Mouse (Mus musculus): ENCODE measurements at regions not wholly inside any gene's neighbourhood (a gene's known extent, or its start where the extent isn't known, plus 50 kb on each side); places are given as distances from the start of the nearest gene placed in this dataset.

- no peak overlapping the region for H3K27ac ChIP-seq (ENCODE audit: low read depth, low read length)
- H3K4me3 ChIP-seq (ENCODE audit: low read length) = no peak overlapping the region
- 0 out of 2 replicates have a peak, but pooled peaks cover 3% of the 10 kb centered on the region for H3K4me1 ChIP-seq (ENCODE audit: control insufficient read depth, insufficient read depth, low read length)
- WGBS = 86% methylated on average over 7 of the region's 7 CpGs
- ATAC-seq (ENCODE audit: low FRiP score, low TSS enrichment) = no peak
- no peak overlapping the region for H3K9ac ChIP-seq (ENCODE audit: low read depth, low read length)
- no peak overlapping the region for H3K4me2 ChIP-seq (replicated peaks; ENCODE audit: low read depth, low read length)
- no peaks in the 10 kb centered on the region for H3K27me3 ChIP-seq (ENCODE audit: control insufficient read depth, insufficient read depth, low read length)
- no peaks in the 10 kb centered on the region for H3K36me3 ChIP-seq (ENCODE audit: control insufficient read depth, insufficient read depth, low read length)
- no peaks in the 10 kb centered on the region; the same call in 1 of the 2 replicates for H3K9me3 ChIP-seq (ENCODE audit: control insufficient read depth, low read length)
These were observed 180.0 kb upstream of the Spats2l start for GRCm38 (mm10) chr1:57593707-57594589.

- Histone ChIP-seq H3K27ac (ENCODE audit: low read depth, low read length) (no peak overlapping the region), H3K4me1 (ENCODE audit: control insufficient read depth, insufficient read depth, low read length) (0 out of 2 replicates have a peak, but pooled peaks cover 3% of the 10 kb centered on the region), H3K4me3 (ENCODE audit: low read length) (no peak overlapping the region), H3K9me3 (ENCODE audit: control insufficient read depth, low read length) (no peaks in the 10 kb centered on the region), H3K36me3 (ENCODE audit: control insufficient read depth, insufficient read depth, low read length) (no peaks in the 10 kb centered on the region), H3K4me2 (replicated peaks; ENCODE audit: low read depth, low read length) (no peak overlapping the region), H3K27me3 (ENCODE audit: control insufficient read depth, insufficient read depth, low read length) (no peaks in the 10 kb centered on the region), H3K9ac (ENCODE audit: low read depth, low read length) (no peak overlapping the region)
- ATAC-seq (ENCODE audit: low FRiP score, low TSS enrichment) = no peak
- 47% methylated on average over 5 of the region's 5 CpGs for WGBS
These were observed 179.1 kb upstream of the Spats2l start for GRCm38 (mm10) chr1:57594815-57595214.

- no peaks in the 10 kb centered on the region for H3K4me1 ChIP-seq (ENCODE audit: control insufficient read depth, insufficient read depth, low read length)
- no peak for ATAC-seq (ENCODE audit: low FRiP score, low TSS enrichment)
- H3K4me2 ChIP-seq (replicated peaks; ENCODE audit: low read depth, low read length) = no peak overlapping the region
- H3K27me3 ChIP-seq (ENCODE audit: control insufficient read depth, insufficient read depth, low read length) = no peaks in the 10 kb centered on the region
- no peaks in the 10 kb centered on the region for H3K9me3 ChIP-seq (ENCODE audit: control insufficient read depth, low read length)
- H3K36me3 ChIP-seq (ENCODE audit: control insufficient read depth, insufficient read depth, low read length) = no peaks in the 10 kb centered on the region
- 89% methylated on average over 2 of the region's 2 CpGs for WGBS
- no peak overlapping the region for H3K4me3 ChIP-seq (ENCODE audit: low read length)
- no peak overlapping the region for H3K9ac ChIP-seq (ENCODE audit: low read depth, low read length)
- H3K27ac ChIP-seq (ENCODE audit: low read depth, low read length) = no peak overlapping the region
These were observed 173.0 kb upstream of the Spats2l start for GRCm38 (mm10) chr1:57600951-57601350.

GRCm38 (mm10) chr1:57605525-57605924, 168.4 kb upstream of the Spats2l start:
- 76% methylated on average over 1 of the region's 1 CpGs for WGBS
- no peak overlapping the region for H3K9ac ChIP-seq (ENCODE audit: low read depth, low read length)
- no peak overlapping the region for H3K4me3 ChIP-seq (ENCODE audit: low read length)
- H3K36me3 ChIP-seq (ENCODE audit: control insufficient read depth, insufficient read depth, low read length) = no peaks in the 10 kb centered on the region
- no peak for ATAC-seq (ENCODE audit: low FRiP score, low TSS enrichment)
- no peaks in the 10 kb centered on the region for H3K27me3 ChIP-seq (ENCODE audit: control insufficient read depth, insufficient read depth, low read length)
- H3K9me3 ChIP-seq (ENCODE audit: control insufficient read depth, low read length) = no peaks in the 10 kb centered on the region
- no peak overlapping the region for H3K4me2 ChIP-seq (replicated peaks; ENCODE audit: low read depth, low read length)
- no peak overlapping the region for H3K27ac ChIP-seq (ENCODE audit: low read depth, low read length)
- no peaks in the 10 kb centered on the region for H3K4me1 ChIP-seq (ENCODE audit: control insufficient read depth, insufficient read depth, low read length)

GRCm38 (mm10) chr1:57606060-57606683, 167.8 kb upstream of the Spats2l start:
- Histone ChIP-seq H3K4me3 (ENCODE audit: low read length) (no peak overlapping the region), H3K9ac (ENCODE audit: low read depth, low read length) (no peak overlapping the region), H3K4me1 (ENCODE audit: control insufficient read depth, insufficient read depth, low read length) (no peaks in the 10 kb centered on the region), H3K27ac (ENCODE audit: low read depth, low read length) (no peak overlapping the region), H3K4me2 (replicated peaks; ENCODE audit: low read depth, low read length) (no peak overlapping the region), H3K36me3 (ENCODE audit: control insufficient read depth, insufficient read depth, low read length) (no peaks in the 10 kb centered on the region), H3K9me3 (ENCODE audit: control insufficient read depth, low read length) (no peaks in the 10 kb centered on the region), H3K27me3 (ENCODE audit: control insufficient read depth, insufficient read depth, low read length) (no peaks in the 10 kb centered on the region)
- 49% methylated on average over 4 of the region's 4 CpGs for WGBS
- ATAC-seq (ENCODE audit: low FRiP score, low TSS enrichment) = no peak

GRCm38 (mm10) chr1:57607026-57607425, 166.9 kb upstream of the Spats2l start:
- Histone ChIP-seq H3K9ac (ENCODE audit: low read depth, low read length) (no peak overlapping the region), H3K9me3 (ENCODE audit: control insufficient read depth, low read length) (no peaks in the 10 kb centered on the region), H3K4me1 (ENCODE audit: control insufficient read depth, insufficient read depth, low read length) (no peaks in the 10 kb centered on the region), H3K27ac (ENCODE audit: low read depth, low read length) (no peak overlapping the region), H3K4me3 (ENCODE audit: low read length) (no peak overlapping the region), H3K36me3 (ENCODE audit: control insufficient read depth, insufficient read depth, low read length) (no peaks in the 10 kb centered on the region), H3K27me3 (ENCODE audit: control insufficient read depth, insufficient read depth, low read length) (no peaks in the 10 kb centered on the region), H3K4me2 (replicated peaks; ENCODE audit: low read depth, low read length) (no peak overlapping the region)
- WGBS = 59% methylated on average over 8 of the region's 8 CpGs
- no peak for ATAC-seq (ENCODE audit: low FRiP score, low TSS enrichment)

GRCm38 (mm10) chr1:57607626-57608422, 166.1 kb upstream of the Spats2l start:
- Histone ChIP-seq H3K27me3 (ENCODE audit: control insufficient read depth, insufficient read depth, low read length) (no peaks in the 10 kb centered on the region), H3K4me1 (ENCODE audit: control insufficient read depth, insufficient read depth, low read length) (no peaks in the 10 kb centered on the region), H3K4me3 (ENCODE audit: low read length) (no peak overlapping the region), H3K36me3 (ENCODE audit: control insufficient read depth, insufficient read depth, low read length) (no peaks in the 10 kb centered on the region), H3K9ac (ENCODE audit: low read depth, low read length) (no peak overlapping the region), H3K9me3 (ENCODE audit: control insufficient read depth, low read length) (no peaks in the 10 kb centered on the region), H3K4me2 (replicated peaks; ENCODE audit: low read depth, low read length) (no peak overlapping the region), H3K27ac (ENCODE audit: low read depth, low read length) (no peak overlapping the region)
- no peak for ATAC-seq (ENCODE audit: low FRiP score, low TSS enrichment)
- 44% methylated on average over 11 of the region's 12 CpGs for WGBS

GRCm38 (mm10) chr1:57608423-57608679, 165.6 kb upstream of the Spats2l start:
- H3K4me3 ChIP-seq (ENCODE audit: low read length) = no peak overlapping the region
- ATAC-seq (ENCODE audit: low FRiP score, low TSS enrichment) = no peak
- 34% methylated on average over 2 of the region's 2 CpGs for WGBS
- H3K4me1 ChIP-seq (ENCODE audit: control insufficient read depth, insufficient read depth, low read length) = peaks cover 3% of the 10 kb centered on the region
- H3K4me2 ChIP-seq (replicated peaks; ENCODE audit: low read depth, low read length) = no peak overlapping the region
- H3K36me3 ChIP-seq (ENCODE audit: control insufficient read depth, insufficient read depth, low read length) = no peaks in the 10 kb centered on the region
- H3K9me3 ChIP-seq (ENCODE audit: control insufficient read depth, low read length) = no peaks in the 10 kb centered on the region
- no peak overlapping the region for H3K27ac ChIP-seq (ENCODE audit: low read depth, low read length)
- H3K27me3 ChIP-seq (ENCODE audit: control insufficient read depth, insufficient read depth, low read length) = no peaks in the 10 kb centered on the region
- no peak overlapping the region for H3K9ac ChIP-seq (ENCODE audit: low read depth, low read length)

- no peak overlapping the region for H3K9ac ChIP-seq (ENCODE audit: low read depth, low read length)
- WGBS = 62% methylated on average over 6 of the region's 6 CpGs
- no peak for ATAC-seq (ENCODE audit: low FRiP score, low TSS enrichment)
These were observed 164.7 kb upstream of the Spats2l start for GRCm38 (mm10) chr1:57609307-57609706.

More at GRCm38 (mm10) chr1:57609307-57609706, 164.7 kb upstream of the Spats2l start:
- Histone ChIP-seq H3K4me1 (ENCODE audit: control insufficient read depth, insufficient read depth, low read length) (peaks cover 4% of the 10 kb centered on the region), H3K4me2 (replicated peaks; ENCODE audit: low read depth, low read length) (no peak overlapping the region), H3K36me3 (ENCODE audit: control insufficient read depth, insufficient read depth, low read length) (no peaks in the 10 kb centered on the region), H3K27ac (ENCODE audit: low read depth, low read length) (no peak overlapping the region), H3K9me3 (ENCODE audit: control insufficient read depth, low read length) (no peaks in the 10 kb centered on the region), H3K4me3 (ENCODE audit: low read length) (no peak overlapping the region), H3K27me3 (ENCODE audit: control insufficient read depth, insufficient read depth, low read length) (no peaks in the 10 kb centered on the region)

Measured in kidney, embryonic 14.5 days (tissue).